In the genomic region with DNA sequence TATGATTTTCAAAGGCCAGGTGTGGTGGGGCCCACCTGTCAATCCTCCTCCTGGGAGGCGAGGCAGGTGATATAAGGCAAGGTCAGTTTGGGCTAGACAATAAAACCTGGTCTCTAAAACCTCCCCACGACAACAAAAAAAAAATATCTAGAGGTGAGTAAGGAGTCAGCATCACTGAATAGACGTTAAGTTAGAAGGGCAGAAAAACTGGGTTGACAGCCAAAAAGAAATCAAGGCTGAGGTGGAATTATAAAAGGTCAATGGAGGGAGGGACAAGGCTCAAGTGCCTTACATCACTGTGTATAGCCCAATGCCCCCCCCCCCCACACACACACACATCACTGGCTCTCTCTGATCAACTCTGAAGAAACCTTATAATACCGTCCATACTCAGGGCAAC, we compare ENCODE assay signal across 1 mouse cellular context.
TF ChIP-seq lines count a peak whose summit lies in the region.

No protein-coding gene starts in this region.

TF ChIP-seq in MEL, 35 proteins besides CTCF, POLR2A, EP300 and RAD21 (continued from another document):
- TF ChIP-seq GABPA (IDR thresholded peaks at IDR 0.05; ENCODE audit: low read depth, low read length) (no peak), ZNF384 (IDR thresholded peaks at IDR 0.05; ENCODE audit: low read depth, low read length) (no peak), BHLHE40 (IDR thresholded peaks at IDR 0.05; ENCODE audit: borderline replicate concordance, low read depth, low read length) (no peak), SIN3A (IDR thresholded peaks at IDR 0.05; ENCODE audit: low read length) (no peak), NELFE (IDR thresholded peaks at IDR 0.05; ENCODE audit: low read depth, low read length) (no peak), ZMIZ1 (IDR thresholded peaks at IDR 0.05; ENCODE audit: low read depth, low read length) (no peak), RCOR1 (IDR thresholded peaks at IDR 0.05; ENCODE audit: low read depth, low read length) (no peak), MAZ (IDR thresholded peaks at IDR 0.05; ENCODE audit: low read depth, low read length) (no peak), CHD1 (IDR thresholded peaks at IDR 0.05; ENCODE audit: low read depth, low read length) (no peak), UBTF (IDR thresholded peaks at IDR 0.05; ENCODE audit: borderline replicate concordance, insufficient read depth, low read depth, low read length) (no peak), TCF12 (IDR thresholded peaks at IDR 0.05; ENCODE audit: low read depth, low read length) (no peak), POLR2AphosphoS5 (IDR thresholded peaks at IDR 0.05; ENCODE audit: borderline replicate concordance, low read depth, low read length) (no peak), JUND (IDR thresholded peaks at IDR 0.05; ENCODE audit: low read depth, low read length) (no peak)
